Mouse (Mus musculus): ENCODE data around the gene Mxra8.

DNA sequence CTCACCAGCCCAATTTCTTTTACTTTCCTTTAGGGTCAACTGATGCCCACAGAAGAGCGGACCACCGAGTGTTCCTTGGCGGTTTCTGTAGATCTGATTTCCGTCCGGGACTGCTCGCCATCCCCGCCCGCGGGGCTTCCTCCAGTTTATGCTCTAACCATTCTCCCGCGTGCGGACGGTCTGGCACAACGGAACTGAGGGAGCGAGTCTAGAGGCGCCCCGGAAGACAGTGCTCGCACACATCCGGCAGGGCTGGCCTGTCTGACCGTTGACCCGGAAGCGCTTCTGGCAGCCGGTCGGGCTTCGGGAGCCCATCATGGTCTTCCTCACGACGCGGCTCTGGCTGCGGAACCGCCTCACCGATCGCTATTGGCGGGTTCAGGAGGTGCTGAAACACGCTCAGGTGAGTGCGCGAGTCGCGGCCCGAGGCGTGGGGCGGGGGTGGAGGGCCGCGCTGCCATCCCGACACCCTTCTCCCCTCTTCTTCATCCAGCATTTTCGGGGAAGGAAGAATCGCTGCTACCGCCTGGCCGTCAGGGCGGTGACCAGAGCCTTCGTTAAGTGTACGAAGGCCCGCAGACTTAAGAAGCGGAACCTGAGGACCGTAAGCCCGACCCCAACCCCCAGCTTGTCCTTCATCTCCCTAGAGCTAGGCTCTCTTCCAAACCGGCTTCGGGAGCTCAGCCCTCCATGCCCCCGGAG, 36.0 kb upstream of the Mxra8 start:
- TF ChIP-seq CTCF (IDR thresholded peaks at IDR 0.05; ENCODE audit: low read depth, low read length) = no peak
- no peak for TF ChIP-seq GATA1 (IDR thresholded peaks at IDR 0.05; ENCODE audit: borderline replicate concordance, low read length)
- no peak for TF ChIP-seq TAL1 (conservative IDR thresholded peaks at IDR 0.05; ENCODE audit: low read depth, low read length)
- no peak for TF ChIP-seq GATA2 (IDR thresholded peaks at IDR 0.05; ENCODE audit: borderline replicate concordance, low read depth, low read length)
